Mouse (Mus musculus): ENCODE data around the gene Lzic.

Gene Lzic

DNA sequence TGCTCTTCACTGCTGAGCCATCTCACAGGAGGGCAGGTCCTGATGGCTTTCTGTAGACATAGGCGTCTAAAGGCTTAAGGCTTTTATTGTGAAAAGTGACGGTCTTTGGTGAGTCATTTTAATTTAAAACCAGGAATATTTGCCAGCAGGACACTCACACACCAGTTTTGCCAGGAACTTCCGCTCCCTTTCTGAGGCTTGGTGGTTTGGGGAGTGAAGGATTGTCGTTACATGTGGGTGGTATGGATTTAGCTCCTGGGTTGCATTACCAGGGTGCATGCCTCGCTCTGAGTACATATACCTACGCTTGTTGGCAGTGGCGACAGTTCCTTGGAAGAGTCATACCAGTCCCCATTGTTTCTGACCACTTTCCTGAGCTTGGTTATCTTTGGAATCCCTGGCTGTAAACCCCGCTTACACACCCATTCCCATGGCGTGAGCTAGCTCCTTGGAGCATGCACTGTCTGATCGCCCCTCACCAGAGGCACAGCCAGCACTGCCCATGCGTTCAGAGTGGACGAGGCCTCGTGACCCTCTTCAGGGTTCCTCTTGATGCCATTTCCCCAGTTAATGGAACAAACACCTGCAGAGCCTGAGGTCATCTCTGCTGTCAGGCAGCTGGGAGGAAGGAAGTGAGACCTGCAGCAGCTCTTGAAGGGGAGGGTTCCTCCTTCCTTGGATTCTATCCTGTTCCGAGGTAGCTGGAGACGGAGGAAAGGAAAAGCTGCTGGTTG lies 42.8 kb downstream of the Lzic start:
- no peak for DNase-seq

DNA sequence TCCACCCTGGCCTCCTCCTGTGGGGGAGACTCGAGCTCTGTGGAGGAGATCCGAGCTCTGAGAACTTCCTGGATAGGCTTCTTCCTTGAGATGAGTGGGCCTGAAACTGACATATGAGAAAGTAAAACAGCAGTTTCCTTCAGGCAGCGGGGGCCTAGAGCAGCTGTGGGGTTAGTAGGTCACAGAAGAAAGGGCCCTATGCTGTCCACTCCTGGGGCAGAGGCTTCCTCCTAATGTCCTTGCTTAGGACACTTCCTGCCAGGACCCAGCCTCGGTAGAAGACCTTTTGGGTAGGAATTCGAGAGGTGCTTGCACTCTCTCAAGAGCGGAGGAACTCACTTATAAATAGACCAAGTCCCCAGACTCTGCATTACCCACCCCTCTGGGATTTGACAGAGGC lies 44.7 kb downstream of the Lzic start:
- DNase-seq, result no peak

DNA sequence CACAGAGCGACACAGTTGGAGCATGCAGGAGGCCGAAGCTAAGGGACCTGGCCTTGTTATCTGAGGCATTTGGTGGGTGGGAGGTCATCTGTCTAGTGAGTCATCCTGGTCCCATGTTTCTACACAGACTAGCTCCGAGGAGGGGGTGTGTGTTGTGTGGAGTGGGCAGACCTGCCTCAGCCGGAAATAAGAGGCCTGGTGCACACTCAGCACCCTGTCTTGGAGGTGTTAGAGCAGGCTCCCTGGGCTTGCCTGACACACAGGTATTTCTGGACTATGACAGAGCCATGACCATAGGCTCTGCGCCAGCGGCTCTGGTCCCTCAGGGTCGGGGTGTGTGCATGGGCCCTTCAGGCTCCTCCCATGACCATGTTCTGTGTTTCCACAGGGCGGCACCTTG lies 54.4 kb downstream of the Lzic start:
- no peak for DNase-seq

DNA sequence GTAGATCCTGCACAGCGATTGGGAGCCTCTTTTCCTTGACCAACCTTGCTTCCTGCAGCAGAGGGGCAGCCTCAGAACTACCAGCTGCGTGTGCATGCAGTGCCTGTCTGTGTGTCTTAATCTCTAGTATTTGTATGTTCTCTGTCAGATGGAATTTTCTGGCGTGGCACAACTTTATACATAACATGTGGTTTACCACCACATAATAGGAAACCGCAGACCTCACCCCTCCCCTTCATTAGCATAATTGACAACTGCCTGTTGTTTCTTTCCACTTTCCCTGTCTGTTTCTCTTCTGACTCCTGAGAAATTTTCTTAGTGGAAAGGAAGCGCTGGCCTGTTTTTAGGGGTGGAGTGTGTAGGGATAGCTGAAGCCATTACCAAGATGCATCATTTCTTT lies 56.9 kb downstream of the Lzic start:
- no peak for DNase-seq

DNA sequence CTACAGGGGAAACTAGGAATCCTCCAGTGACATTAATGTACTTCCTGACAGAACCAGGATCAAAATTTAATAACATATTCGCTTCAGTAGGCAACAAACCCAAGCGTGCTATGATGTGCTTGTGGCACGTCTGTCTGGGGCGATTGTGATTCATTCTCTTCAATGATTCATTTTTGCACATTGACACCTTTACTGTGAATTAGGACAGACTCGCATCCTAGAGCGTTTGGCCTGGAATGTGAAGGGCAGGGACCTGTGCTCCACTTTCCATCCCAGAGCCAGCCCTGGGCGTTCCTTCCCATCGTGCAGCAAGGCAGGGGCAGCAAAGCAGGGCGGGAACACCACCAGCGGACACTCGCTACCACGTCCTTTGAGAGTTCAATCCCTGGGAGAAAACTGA lies 57.4 kb downstream of the Lzic start:
- DNase-seq, result no peak

DNA sequence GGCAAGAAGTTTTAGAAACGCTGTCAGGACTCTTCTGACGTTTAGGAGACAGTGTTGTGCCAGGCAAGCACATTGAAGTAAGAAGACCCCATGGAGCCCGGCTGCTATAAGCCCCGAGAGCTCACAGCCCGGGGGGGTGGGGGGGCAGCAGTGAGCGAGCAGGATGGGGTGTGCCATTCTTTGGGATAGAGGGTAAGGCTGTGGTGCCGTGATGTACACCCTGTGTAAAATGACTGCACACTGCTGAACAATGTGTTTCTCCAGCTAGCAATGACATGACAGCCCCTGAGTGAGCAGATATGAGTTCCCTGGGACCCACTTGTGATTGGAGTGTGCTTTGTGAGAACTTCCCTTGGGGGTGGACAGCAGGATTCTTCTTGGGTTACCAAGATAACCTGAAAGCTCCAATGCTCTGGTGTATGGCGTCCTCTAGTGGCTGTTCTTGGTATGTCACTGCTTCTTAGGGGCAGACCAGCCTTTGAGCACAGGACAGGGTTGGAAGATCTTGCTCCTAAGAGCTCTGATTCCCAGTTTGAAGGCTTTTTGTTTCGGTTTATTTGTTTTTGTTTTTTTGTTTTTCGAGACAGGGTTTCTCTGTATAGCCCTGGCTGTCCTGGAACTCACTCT lies 58.0 kb downstream of the Lzic start:
- DNase-seq, result peak; percentile 72 to 81

DNA sequence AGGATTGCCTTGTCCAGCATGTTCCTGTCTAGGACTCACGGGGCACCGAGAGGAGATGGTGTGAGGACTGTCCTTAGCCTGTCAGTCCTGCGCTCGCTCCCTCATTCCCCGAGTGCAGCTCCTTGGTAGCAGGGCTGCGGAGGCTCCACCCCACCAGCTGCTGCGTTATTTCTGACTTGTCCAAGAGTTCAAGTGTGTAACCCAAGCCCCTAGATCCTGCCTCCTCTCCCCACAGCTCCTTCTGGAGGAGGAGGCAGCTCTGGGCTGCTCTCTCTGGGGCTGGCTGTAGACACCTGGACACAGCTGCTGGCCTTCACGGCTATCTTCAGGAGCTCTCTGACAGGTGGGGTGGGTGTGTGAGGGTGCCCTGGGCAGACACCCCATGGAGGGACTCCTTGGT lies 59.9 kb downstream of the Lzic start:
- no peak for DNase-seq

Measured in thymus, postnatal 36 days (tissue).